8 mouse cellular contexts compared by ENCODE assay signal in the genomic region with DNA sequence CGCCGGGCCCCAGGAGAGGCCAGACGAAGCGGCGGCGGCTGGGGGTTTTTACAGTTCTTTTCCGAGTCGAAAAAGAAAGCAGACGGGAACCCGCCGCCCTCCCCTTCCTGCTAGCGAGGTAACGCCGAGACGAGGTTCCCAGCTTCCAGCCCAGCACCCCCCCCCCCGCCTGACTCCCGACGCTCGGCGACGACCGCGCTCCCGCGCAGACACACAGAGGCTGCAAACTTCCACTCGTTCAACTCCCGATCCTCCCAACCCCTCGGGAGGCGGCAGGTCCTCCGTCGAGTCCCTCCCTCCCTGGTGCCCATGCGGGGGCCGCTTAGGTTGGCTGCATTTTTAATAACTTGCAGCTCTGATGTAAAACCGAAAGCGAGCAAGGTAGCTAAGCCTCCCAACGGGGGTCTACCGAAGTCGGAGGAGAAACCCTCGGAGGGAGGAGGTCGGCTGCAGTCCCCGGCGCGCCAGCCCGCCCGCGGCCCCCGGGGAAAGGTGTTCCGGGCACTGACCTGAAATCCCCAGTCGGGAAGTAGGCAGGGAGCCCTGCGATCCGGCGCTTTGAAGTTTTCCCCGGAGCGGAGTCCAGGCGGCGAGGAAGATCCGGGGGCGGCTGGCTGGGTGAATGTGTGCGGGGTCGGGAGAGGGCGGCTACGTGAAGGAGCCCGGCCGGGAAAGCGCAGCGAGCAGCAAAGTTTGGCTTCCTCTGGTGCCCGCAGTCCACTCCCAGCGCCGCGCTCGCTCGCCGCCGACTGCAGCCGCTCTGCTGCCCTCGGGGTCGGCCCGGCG.
A peak's percentile ranks its signal among the peaks of the same experiment; 100 is the strongest.
DNase-seq lines count a peak whose midpoint lies in the region; ATAC-seq and TF ChIP-seq lines count a peak whose summit lies in the region.

No protein-coding gene starts in this region.

- peak overlapping the region; percentile 92 for H3K27ac ChIP-seq in forebrain, embryonic 13.5 days
- H3K27ac ChIP-seq in hindbrain, embryonic 14.5 days = peak overlapping the region; percentile 93

- intact Hi-C loops in heart, postnatal 25 days (cut with DNase I) = loop anchor here (2.0 to 10.0 kb wide), 5 partner anchors 48 to 415 kb away; no protein-coding TSS in a partner anchor

- no peaks in the 10 kb centered on the region for H3K36me3 ChIP-seq in forebrain, embryonic 13.5 days (ENCODE audit: poor library complexity, severe bottlenecking)
- H3K36me3 ChIP-seq in hindbrain, embryonic 14.5 days (replicated peaks; ENCODE audit: control insufficient read depth, insufficient read depth) = no peaks in the 10 kb centered on the region
- no peaks in the 10 kb centered on the region for H3K36me3 ChIP-seq in myocyte (ENCODE audit: control insufficient read depth, insufficient read depth)

- H3K79me2 ChIP-seq in myocyte (ENCODE audit: control insufficient read depth, insufficient read depth) = peaks cover 38% of the 10 kb centered on the region

- H3K4me3 ChIP-seq in forebrain, embryonic 13.5 days = peak overlapping the region; percentile 64
- H3K4me3 ChIP-seq in hindbrain, embryonic 14.5 days (replicated peaks; ENCODE audit: low read length) = peak overlapping the region; percentile 62
- peak overlapping the region; percentile 43 for H3K4me3 ChIP-seq in myocyte

- 1% methylated on average over 32 of the region's 79 CpGs for WGBS in forebrain, embryonic 13.5 days
- 2% methylated on average over 47 of the region's 79 CpGs for WGBS in hindbrain, embryonic 14.5 days

- peak overlapping the region; percentile 92 for H3ac ChIP-seq in myocyte (ENCODE audit: control insufficient read depth, insufficient read length)

- peak overlapping the region; percentile 84 for H3K9ac ChIP-seq in forebrain, embryonic 13.5 days
- peak overlapping the region; percentile 80 for H3K9ac ChIP-seq in hindbrain, embryonic 14.5 days

- peak; percentile 95 for DNase-seq in heart, adult 11 months
- no peak for DNase-seq in heart, postnatal 25 days (ENCODE audit: low spot score)
- DNase-seq in adrenal gland, postnatal 14 days = peak; percentile 68
- no peak for DNase-seq in hindbrain, embryonic 14.5 days (ENCODE audit: low spot score)
- DNase-seq in liver = peak; percentile 41
- DNase-seq in thymus, postnatal 25 days = peak; percentile 59

- TF ChIP-seq POLR2A in myocyte (IDR thresholded peaks at IDR 0.05; ENCODE audit: insufficient read length, low read depth) = no peak

- ATAC-seq in forebrain, embryonic 13.5 days = no peak
- ATAC-seq in hindbrain, embryonic 14.5 days (ENCODE audit: low FRiP score) = no peak

- H3K4me2 ChIP-seq in forebrain, embryonic 13.5 days = peak overlapping the region; percentile 71
- peak overlapping the region; percentile 62 for H3K4me2 ChIP-seq in hindbrain, embryonic 14.5 days (replicated peaks)
- peak overlapping the region; percentile 18 for H3K4me2 ChIP-seq in myocyte (ENCODE audit: low read depth)

- H3K9me3 ChIP-seq in forebrain, embryonic 13.5 days (replicated peaks) = no peaks in the 10 kb centered on the region
- H3K9me3 ChIP-seq in hindbrain, embryonic 14.5 days (ENCODE audit: control insufficient read depth, low read length) = no peaks in the 10 kb centered on the region

- peaks cover 38% of the 10 kb centered on the region for H3K4me1 ChIP-seq in forebrain, embryonic 13.5 days
- peaks cover 12% of the 10 kb centered on the region for H3K4me1 ChIP-seq in hindbrain, embryonic 14.5 days (replicated peaks; ENCODE audit: control insufficient read depth, insufficient read depth, low read length)

- H3K27me3 ChIP-seq in forebrain, embryonic 13.5 days = peaks cover 90% of the 10 kb centered on the region
- peaks cover 82% of the 10 kb centered on the region for H3K27me3 ChIP-seq in hindbrain, embryonic 14.5 days (ENCODE audit: control insufficient read depth, insufficient read depth, low read length)
- H3K27me3 ChIP-seq in myocyte (ENCODE audit: control insufficient read depth, insufficient read depth, insufficient read length) = no peaks in the 10 kb centered on the region

TF ChIP-seq in myocyte, 11 proteins besides CTCF, POLR2A, EP300 and RAD21:
- TF ChIP-seq SRF (IDR thresholded peaks at IDR 0.05; ENCODE audit: control insufficient read depth, insufficient read length, low read depth) = no peak
- TF ChIP-seq MYOG (IDR thresholded peaks at IDR 0.05; ENCODE audit: control insufficient read depth in 1 of 3, insufficient read depth in 1 of 3, insufficient read length in 2 of 3, low read depth in 2 of 3) = no peak
- TF ChIP-seq E2F4 (IDR thresholded peaks at IDR 0.05; ENCODE audit: insufficient read depth) = no peak

Comparison
In these comparisons a context has a peak if more than half of its experiments do, and no peak if none do; other contexts are left out.
1. DNase-seq: peak in heart, adult 11 months (single experiment), adrenal gland, postnatal 14 days (single experiment), liver (single experiment) and thymus, postnatal 25 days (single experiment); none in heart, postnatal 25 days (single experiment) and hindbrain, embryonic 14.5 days (single experiment).
2. H3K4me2 ChIP-seq: peak in every context shown above with its lines; median percentile 71 in forebrain, embryonic 13.5 days; 62 in hindbrain, embryonic 14.5 days; 18 in myocyte.
3. Peak in every context shown above with its lines, with median percentiles within 50 percentile points of each other: H3K4me3 ChIP-seq.